Mouse (Mus musculus): ENCODE data around the gene Ldb3. TPM values are rescaled to one million over a fixed set of nuclear protein-coding genes. Genes with fewer than 3 reads are reported as not detected.

Gene Ldb3
- polyA plus RNA-seq, 1 experiment from 2014 or later: 12.7 TPM

DNA sequence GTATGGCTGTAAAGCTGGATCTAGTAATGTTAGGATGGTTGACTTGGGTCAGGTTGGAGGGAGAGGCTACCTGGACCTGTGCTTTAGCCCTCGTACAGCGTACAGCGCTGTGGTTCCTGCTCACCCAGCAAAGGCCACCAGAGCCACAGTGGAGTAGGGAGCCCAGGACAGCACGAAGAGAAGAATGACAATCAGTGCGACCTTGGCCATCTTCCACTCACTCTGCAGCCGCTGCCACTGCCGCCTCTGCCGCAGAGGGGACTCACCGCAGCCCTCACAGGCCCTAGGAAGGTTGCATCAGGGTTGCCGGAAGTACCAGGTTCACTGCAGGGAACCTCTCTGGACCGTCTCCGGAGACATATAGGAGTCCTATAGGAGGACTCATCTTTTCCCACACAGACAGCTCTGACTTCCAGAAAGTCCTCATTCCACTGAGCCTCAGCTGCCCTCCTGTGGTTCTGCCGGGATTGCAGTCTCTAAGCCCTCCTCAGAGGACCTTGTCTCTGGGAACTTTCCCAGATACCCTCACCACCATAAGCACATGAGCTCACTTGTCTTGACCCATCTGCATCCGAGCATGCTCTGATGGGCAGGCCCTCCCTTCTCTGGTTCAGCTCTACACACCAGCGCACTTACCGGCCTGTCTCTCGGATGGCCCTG, 7.2 kb upstream of the Ldb3 start:
- Histone ChIP-seq H3K4me3 (ENCODE audit: low read length) (no peak overlapping the region), H3K36me3 (ENCODE audit: control insufficient read depth, insufficient read depth, low read length) (no peaks in the 10 kb centered on the region), H3K4me2 (ENCODE audit: low read depth, low read length) (no peak overlapping the region), H3K27me3 (ENCODE audit: control insufficient read depth, insufficient read depth, low read depth, low read length) (no peaks in the 10 kb centered on the region), H3K9ac (ENCODE audit: low read length) (no peak overlapping the region), H3K9me3 (ENCODE audit: control insufficient read depth, low read length) (no peaks in the 10 kb centered on the region), H3K4me1 (replicated peaks; ENCODE audit: control insufficient read depth, insufficient read depth, low read length) (peaks cover 4% of the 10 kb centered on the region; the same call in 1 of the 2 replicates), H3K27ac (ENCODE audit: low read length) (no peak overlapping the region)
- no peak for ATAC-seq (ENCODE audit: low read depth)
- 74% methylated on average over 17 of the region's 17 CpGs for WGBS

DNA sequence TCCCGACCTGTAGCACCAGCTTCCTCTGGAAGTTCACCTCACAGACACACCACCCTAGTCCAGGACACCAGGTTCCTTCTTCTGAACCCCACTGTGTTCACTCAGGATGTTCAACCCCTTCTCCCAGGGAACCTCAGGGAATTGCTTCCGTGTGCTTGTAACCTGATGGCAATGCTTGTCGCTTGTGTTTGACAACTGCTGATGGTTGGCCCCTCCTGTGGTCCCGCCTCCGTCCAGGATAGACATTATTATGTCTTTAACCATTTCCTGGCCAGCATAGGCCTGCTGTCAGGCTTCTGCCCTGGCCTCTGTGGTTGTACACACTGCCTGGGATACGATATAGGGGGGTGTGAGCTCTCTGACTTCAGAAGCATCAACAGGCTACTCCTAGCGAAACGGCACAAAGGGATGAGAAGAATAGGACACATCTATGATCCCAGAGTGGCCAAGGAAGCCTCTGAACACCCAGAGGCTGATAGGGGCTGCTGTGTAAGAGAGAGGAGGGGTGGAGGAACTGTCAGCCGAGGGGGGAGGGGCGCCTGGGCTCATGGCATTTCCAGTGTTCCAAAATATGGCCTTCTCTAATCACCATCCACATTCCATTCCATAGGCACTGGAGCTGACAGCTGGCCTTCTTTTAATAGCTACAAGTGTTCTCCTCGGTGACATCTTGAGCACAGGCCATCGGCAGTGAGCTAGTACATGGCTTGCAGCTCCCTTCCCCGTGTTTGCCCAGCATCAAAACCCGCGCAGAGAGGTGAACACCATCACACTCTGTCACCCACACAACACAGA, 3.5 kb upstream of the Ldb3 start:
- no peak overlapping the region for H3K27ac ChIP-seq (ENCODE audit: low read length)
- no peaks in the 10 kb centered on the region for H3K9me3 ChIP-seq (ENCODE audit: control insufficient read depth, low read length)
- no peak overlapping the region for H3K4me2 ChIP-seq (ENCODE audit: low read depth, low read length)
- H3K36me3 ChIP-seq (ENCODE audit: control insufficient read depth, insufficient read depth, low read length): no peaks in the 10 kb centered on the region
- H3K27me3 ChIP-seq (ENCODE audit: control insufficient read depth, insufficient read depth, low read depth, low read length): no peaks in the 10 kb centered on the region
- 37% methylated on average over 15 of the region's 15 CpGs for WGBS
- no peak overlapping the region for H3K4me3 ChIP-seq (ENCODE audit: low read length)
- ATAC-seq (ENCODE audit: low read depth): 0 out of 2 replicates have a peak, but pooled peaks have one; percentile 26
- H3K4me1 ChIP-seq (replicated peaks; ENCODE audit: control insufficient read depth, insufficient read depth, low read length): peaks cover 4% of the 10 kb centered on the region; the same call in 1 of the 2 replicates
- H3K9ac ChIP-seq (ENCODE audit: low read length): no peak overlapping the region

DNA sequence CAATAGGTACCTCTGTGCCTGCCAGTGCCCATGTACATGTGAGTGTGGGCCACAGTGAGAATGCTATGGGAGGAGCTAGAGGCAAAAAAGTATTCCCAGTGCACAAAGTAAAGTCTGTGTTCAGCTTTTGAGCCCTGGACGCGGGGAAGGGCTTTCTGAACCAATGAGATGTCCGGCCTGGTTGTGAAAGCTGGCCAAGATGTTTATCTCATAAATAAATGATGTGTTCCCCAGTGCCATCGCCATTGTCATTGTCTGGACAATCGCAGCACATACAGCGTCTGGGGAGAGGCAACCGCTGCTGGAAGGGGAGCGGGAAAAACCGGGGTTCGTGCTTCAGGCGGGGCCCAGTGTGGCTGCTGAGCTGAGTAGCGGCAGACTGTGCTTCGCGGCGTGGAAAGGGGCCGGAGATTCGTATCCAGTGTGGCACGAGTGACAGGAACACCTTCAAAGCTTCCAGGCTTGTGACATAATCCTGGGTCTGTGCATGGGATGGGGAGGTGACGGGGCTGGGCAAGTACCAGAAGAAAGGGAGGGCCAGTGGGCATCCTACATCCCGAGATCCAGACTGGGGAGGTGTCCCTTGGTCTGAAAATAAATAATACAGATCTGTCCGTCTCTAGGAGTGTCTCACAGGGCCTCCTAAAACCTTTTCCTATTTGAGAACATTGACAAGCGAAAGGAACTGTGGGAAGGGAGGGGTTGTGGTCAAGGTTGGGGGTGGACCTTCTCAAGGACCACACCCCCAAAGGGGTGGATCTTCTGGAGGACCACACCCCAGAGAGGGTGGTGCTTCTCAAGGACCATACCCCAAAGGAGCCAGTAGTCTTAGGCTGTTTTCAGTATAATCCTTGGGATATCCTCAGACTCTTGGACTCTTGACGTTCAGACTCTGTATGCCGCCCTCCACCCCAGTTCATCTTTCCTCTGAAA, 2.5 kb upstream of the Ldb3 start:
- H3K4me3 ChIP-seq (ENCODE audit: low read length): no peak overlapping the region
- H3K9me3 ChIP-seq (ENCODE audit: control insufficient read depth, low read length): no peaks in the 10 kb centered on the region
- no peak overlapping the region for H3K27ac ChIP-seq (ENCODE audit: low read length)
- H3K4me1 ChIP-seq (replicated peaks; ENCODE audit: control insufficient read depth, insufficient read depth, low read length): peaks cover 4% of the 10 kb centered on the region; the same call in 1 of the 2 replicates
- H3K27me3 ChIP-seq (ENCODE audit: control insufficient read depth, insufficient read depth, low read depth, low read length): no peaks in the 10 kb centered on the region
- H3K36me3 ChIP-seq (ENCODE audit: control insufficient read depth, insufficient read depth, low read length): no peaks in the 10 kb centered on the region
- no peak overlapping the region for H3K9ac ChIP-seq (ENCODE audit: low read length)
- 59% methylated on average over 24 of the region's 24 CpGs for WGBS
- H3K4me2 ChIP-seq (ENCODE audit: low read depth, low read length): no peak overlapping the region
- ATAC-seq (ENCODE audit: low read depth): no peak

GRCm38 (mm10) chr14:34590017-34590570, 1.6 kb upstream of the Ldb3 start:
- Histone ChIP-seq H3K36me3 (ENCODE audit: control insufficient read depth, insufficient read depth, low read length) (no peaks in the 10 kb centered on the region), H3K4me3 (ENCODE audit: low read length) (no peak overlapping the region), H3K4me2 (ENCODE audit: low read depth, low read length) (no peak overlapping the region), H3K27me3 (ENCODE audit: control insufficient read depth, insufficient read depth, low read depth, low read length) (no peaks in the 10 kb centered on the region), H3K9me3 (ENCODE audit: control insufficient read depth, low read length) (no peaks in the 10 kb centered on the region), H3K27ac (ENCODE audit: low read length) (no peak overlapping the region), H3K4me1 (replicated peaks; ENCODE audit: control insufficient read depth, insufficient read depth, low read length) (peaks cover 4% of the 10 kb centered on the region; the same call in 1 of the 2 replicates), H3K9ac (ENCODE audit: low read length) (no peak overlapping the region)
- ATAC-seq (ENCODE audit: low read depth): no peak
- 85% methylated on average over 5 of the region's 5 CpGs for WGBS

GRCm38 (mm10) chr14:34589185-34589713, 767 bp upstream of the Ldb3 start:
- Histone ChIP-seq H3K9ac (ENCODE audit: low read length) (no peak overlapping the region), H3K9me3 (ENCODE audit: control insufficient read depth, low read length) (no peaks in the 10 kb centered on the region), H3K4me2 (ENCODE audit: low read depth, low read length) (no peak overlapping the region), H3K27me3 (ENCODE audit: control insufficient read depth, insufficient read depth, low read depth, low read length) (no peaks in the 10 kb centered on the region), H3K27ac (ENCODE audit: low read length) (no peak overlapping the region), H3K4me3 (ENCODE audit: low read length) (no peak overlapping the region), H3K36me3 (ENCODE audit: control insufficient read depth, insufficient read depth, low read length) (no peaks in the 10 kb centered on the region), H3K4me1 (replicated peaks; ENCODE audit: control insufficient read depth, insufficient read depth, low read length) (peaks cover 4% of the 10 kb centered on the region; the same call in 1 of the 2 replicates)
- ATAC-seq (ENCODE audit: low read depth): no peak
- 86% methylated on average over 8 of the region's 8 CpGs for WGBS

DNA sequence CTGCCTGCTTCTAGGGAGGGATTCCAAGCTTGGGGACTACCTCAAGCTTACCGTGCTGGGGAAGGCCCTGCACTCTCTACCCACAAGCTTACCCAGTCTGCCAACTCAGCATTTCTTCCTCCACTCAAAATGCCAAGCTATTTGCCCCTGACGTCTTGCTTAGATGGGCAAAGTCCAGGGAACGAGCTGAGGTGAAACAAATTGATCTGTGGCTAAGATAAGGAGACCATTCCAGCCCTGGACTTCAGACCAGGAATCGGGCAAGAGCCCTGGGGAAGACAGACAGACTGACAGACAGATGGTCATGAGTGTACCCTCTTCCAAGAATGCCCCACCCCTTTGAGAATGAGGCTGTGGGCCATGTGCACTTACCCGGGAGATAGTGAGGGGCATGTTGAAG, 477 bp downstream of the Ldb3 start:
- no peaks in the 10 kb centered on the region for H3K27me3 ChIP-seq (ENCODE audit: control insufficient read depth, insufficient read depth, low read depth, low read length)
- H3K9ac ChIP-seq (ENCODE audit: low read length): no peak overlapping the region
- peaks cover 4% of the 10 kb centered on the region; the same call in 1 of the 2 replicates for H3K4me1 ChIP-seq (replicated peaks; ENCODE audit: control insufficient read depth, insufficient read depth, low read length)
- 56% methylated on average over 5 of the region's 5 CpGs for WGBS
- ATAC-seq (ENCODE audit: low read depth): no peak
- no peaks in the 10 kb centered on the region for H3K36me3 ChIP-seq (ENCODE audit: control insufficient read depth, insufficient read depth, low read length)
- no peak overlapping the region for H3K4me2 ChIP-seq (ENCODE audit: low read depth, low read length)
- no peak overlapping the region for H3K4me3 ChIP-seq (ENCODE audit: low read length)
- H3K27ac ChIP-seq (ENCODE audit: low read length): no peak overlapping the region
- H3K9me3 ChIP-seq (ENCODE audit: control insufficient read depth, low read length): no peaks in the 10 kb centered on the region

GRCm38 (mm10) chr14:34586871-34587270, 1.6 kb downstream of the Ldb3 start:
- WGBS: 68% methylated on average over 3 of the region's 3 CpGs

GRCm38 (mm10) chr14:34585358-34586105, 3.0 kb downstream of the Ldb3 start:
- no peaks in the 10 kb centered on the region for H3K27me3 ChIP-seq (ENCODE audit: control insufficient read depth, insufficient read depth, low read depth, low read length)
- H3K4me3 ChIP-seq (ENCODE audit: low read length): no peak overlapping the region
- H3K9me3 ChIP-seq (ENCODE audit: control insufficient read depth, low read length): no peaks in the 10 kb centered on the region
- H3K4me1 ChIP-seq (replicated peaks; ENCODE audit: control insufficient read depth, insufficient read depth, low read length): no peaks in the 10 kb centered on the region
- WGBS: 55% methylated on average over 9 of the region's 9 CpGs
- H3K4me2 ChIP-seq (ENCODE audit: low read depth, low read length): no peak overlapping the region
- no peak overlapping the region for H3K27ac ChIP-seq (ENCODE audit: low read length)
- no peak for ATAC-seq (ENCODE audit: low read depth)
- H3K9ac ChIP-seq (ENCODE audit: low read length): no peak overlapping the region
- H3K36me3 ChIP-seq (ENCODE audit: control insufficient read depth, insufficient read depth, low read length): no peaks in the 10 kb centered on the region

More at GRCm38 (mm10) chr14:34586871-34587270, 1.6 kb downstream of the Ldb3 start:
- H3K9me3 ChIP-seq (ENCODE audit: control insufficient read depth, low read length): no peaks in the 10 kb centered on the region
- no peak for ATAC-seq (ENCODE audit: low read depth)
- no peak overlapping the region for H3K9ac ChIP-seq (ENCODE audit: low read length)
- no peak overlapping the region for H3K4me3 ChIP-seq (ENCODE audit: low read length)
- H3K36me3 ChIP-seq (ENCODE audit: control insufficient read depth, insufficient read depth, low read length): no peaks in the 10 kb centered on the region
- no peak overlapping the region for H3K4me2 ChIP-seq (ENCODE audit: low read depth, low read length)
- no peaks in the 10 kb centered on the region for H3K27me3 ChIP-seq (ENCODE audit: control insufficient read depth, insufficient read depth, low read depth, low read length)
- H3K27ac ChIP-seq (ENCODE audit: low read length): no peak overlapping the region
- peaks cover 2% of the 10 kb centered on the region; the same call in 1 of the 2 replicates for H3K4me1 ChIP-seq (replicated peaks; ENCODE audit: control insufficient read depth, insufficient read depth, low read length)
